Mouse (Mus musculus) forebrain, embryonic 11.5 days (tissue): ENCODE measurements around the gene Lrrc45. TPM values are rescaled to one million over a fixed set of nuclear protein-coding genes. Genes with fewer than 3 reads are reported as not detected.
"Not testable (repeated sequence)": the region's sequence is repeated elsewhere in the genome, so short reads cannot be mapped to it uniquely, and the experiment has no call there.

Experiments
- ATAC-seq: fragments of 200-750 bp; cut with Nextera tagmentation; replicated peaks from 2 replicates; pipeline ENCODE4 v1.8.0; 2017; ENCODE audit warnings: moderate TSS enrichment; ENCODE audit not compliant: low FRiP score
- DNase-seq: peaks from one replicate; pipeline ENCODE4 v3.0.0-alpha.2; 2017; ENCODE audit warnings: low spot score
- H3K27ac ChIP-seq: fragments of 300-500 bp; sonication (generic); 2 replicates; pipeline ENCODE4 v1.5.1; 2014; ENCODE audit warnings: low read depth, low read length
- H3K27me3 ChIP-seq: fragments of 300-500 bp; sonication (generic); 2 replicates; pipeline ENCODE4 v1.6.1; 2014; ENCODE audit warnings: mild to moderate bottlenecking, low read length, mixed read lengths; ENCODE audit not compliant: control insufficient read depth, insufficient read depth
- H3K36me3 ChIP-seq: fragments of 300-500 bp; sonication (generic); 2 replicates; pipeline ENCODE4 v1.6.1; 2014; ENCODE audit warnings: mild to moderate bottlenecking, low read length, moderate library complexity, mixed read lengths; ENCODE audit not compliant: control insufficient read depth, insufficient read depth
- H3K4me1 ChIP-seq: fragments of 300-500 bp; sonication (generic); replicated peaks from 2 replicates; pipeline ENCODE4 v1.6.1; 2014; ENCODE audit warnings: low read length, mixed read lengths; ENCODE audit not compliant: control insufficient read depth, insufficient read depth
- H3K4me2 ChIP-seq: fragments of 300-500 bp; sonication (generic); 2 replicates; pipeline ENCODE4 v1.6.1; 2014; ENCODE audit warnings: low read depth, mild to moderate bottlenecking, low read length, moderate library complexity, mixed read lengths; ENCODE audit not compliant: severe bottlenecking
- H3K4me3 ChIP-seq: fragments of 300-500 bp; sonication (generic); 2 replicates; pipeline ENCODE4 v1.5.1; 2014; ENCODE audit warnings: low read depth, low read length
- H3K9ac ChIP-seq: fragments of 300-500 bp; sonication (generic); 2 replicates; pipeline ENCODE4 v1.6.1; 2014; ENCODE audit warnings: low read length
- H3K9me3 ChIP-seq: fragments of 300-500 bp; sonication (generic); 2 replicates; pipeline ENCODE4 v1.6.1; 2016; ENCODE audit warnings: low read length, mixed read lengths; ENCODE audit not compliant: control insufficient read depth
- WGBS: fragments of 180-500 bp; shearing (Covaris S2); extraction: QIAGEN DNeasy Blood & Tissue Kit; methylation state at CpG from one replicate; pipeline ENCODE4 v1.1.7; 2014; 5-methylcytosine and 5-hydroxymethylcytosine counted together
- polyA plus RNA-seq: library from polyadenylated mRNA; unstranded; fragments of >200 nt; fragmentation: Nextera tagmentation; extraction: Ambion mirVana; gene quantifications from 2 replicates; pipeline ENCODE4 v1.2.1, GENCODE M21; 2014

Lrrc45 gene
- polyA plus RNA-seq = 53.3 and 54.4 TPM in 2 replicates

GRCm38 (mm10) chr11:120713580-120714518 lies at the start of gene Lrrc45, which contains the start of gene Cenpx:
TSS of gene Lrrc45 (plus strand) at chr11:120713925.
TSS of gene Cenpx (minus strand) at chr11:120713738.
- H3K4me1 ChIP-seq = peaks cover 10% of the 10 kb centered on the region
- no peaks in the 10 kb centered on the region for H3K9me3 ChIP-seq
- peak within 1 kb of the TSS; percentile 54 for H3K4me3 ChIP-seq
- ATAC-seq (peak; percentile 95), DNase-seq (peak; percentile 97)
- peak within 1 kb of the TSS; percentile 8 for H3K27ac ChIP-seq
- 3% methylated on average over 53 of the region's 53 CpGs for WGBS
- peak within 1 kb of the TSS; percentile 73 for H3K9ac ChIP-seq
- H3K4me2 ChIP-seq = peak within 1 kb of the TSS; percentile 98
- no peaks in the 10 kb centered on the region; the same call in none of the 2 replicates for H3K36me3 ChIP-seq
- H3K27me3 ChIP-seq = no peaks in the 10 kb centered on the region

GRCm38 (mm10) chr11:120665406-120665805 lies 48.3 kb upstream of the Lrrc45 start:
- no peak overlapping the region for H3K9ac ChIP-seq
- peaks cover 26% of the 10 kb centered on the region for H3K27me3 ChIP-seq
- no peak overlapping the region for H3K4me2 ChIP-seq
- whole genome bisulfite sequencing = 91% methylated on average over 3 of the region's 3 CpGs
- no peaks in the 10 kb centered on the region for H3K36me3 ChIP-seq
- no peak overlapping the region for H3K4me3 ChIP-seq
- H3K9me3 ChIP-seq = no peaks in the 10 kb centered on the region
- peaks cover 6% of the 10 kb centered on the region for H3K4me1 ChIP-seq
- ATAC-seq (no peak), DNase-seq (no peak)
- no peak overlapping the region for H3K27ac ChIP-seq

- H3K36me3 ChIP-seq = no peaks in the 10 kb centered on the region
- peaks cover 14% of the 10 kb centered on the region for H3K27me3 ChIP-seq
- H3K4me2 ChIP-seq = no peak overlapping the region
- H3K9ac ChIP-seq = no peak overlapping the region
- no peak overlapping the region for H3K4me3 ChIP-seq
- WGBS = 19% methylated on average over 3 of the region's 3 CpGs
- H3K27ac ChIP-seq = no peak overlapping the region
- no peaks in the 10 kb centered on the region for H3K4me1 ChIP-seq
- ATAC-seq = no peak
- H3K9me3 ChIP-seq = no peaks in the 10 kb centered on the region
- no peak for DNase-seq
Observed at GRCm38 (mm10) chr11:120666617-120667016, 47.1 kb upstream of the Lrrc45 start.

- WGBS = 1% methylated on average over 83 of the region's 83 CpGs
- peak; percentile 96 for ATAC-seq
- peak within 1 kb of the TSS; percentile 56 for H3K4me2 ChIP-seq
- H3K27me3 ChIP-seq = no peaks in the 10 kb centered on the region
- DNase-seq = peak; percentile 97
- peak within 1 kb of the TSS; percentile 83 for H3K9ac ChIP-seq
- no peaks in the 10 kb centered on the region for H3K9me3 ChIP-seq
- H3K4me3 ChIP-seq = peak within 1 kb of the TSS; percentile 76
- H3K27ac ChIP-seq = peak within 1 kb of the TSS; percentile 68
- H3K4me1 ChIP-seq = peaks cover 3% of the 10 kb centered on the region; the same call in 1 of the 2 replicates
- H3K36me3 ChIP-seq = no peaks in the 10 kb centered on the region
Observed at GRCm38 (mm10) chr11:120672687-120673593, 40.8 kb upstream of the Lrrc45 start, which contains the start of gene Aspscr1. TSS of gene Aspscr1 (plus strand) at chr11:120672973.

GRCm38 (mm10) chr11:120673594-120674122 lies 40.1 kb upstream of the Lrrc45 start:
- Histone ChIP-seq H3K27me3 (no peaks in the 10 kb centered on the region), H3K4me2 (peak overlapping the region; percentile 56), H3K36me3 (peaks cover 4% of the 10 kb centered on the region; the same call in 1 of the 2 replicates), H3K27ac (peak overlapping the region; percentile 25; the same call in 1 of the 2 replicates), H3K4me3 (peak overlapping the region; percentile 76), H3K9ac (peak overlapping the region; percentile 83), H3K4me1 (peaks cover 3% of the 10 kb centered on the region; the same call in 1 of the 2 replicates), H3K9me3 (no peaks in the 10 kb centered on the region)
- ATAC-seq = peak; percentile 16; the same call in 1 of the 2 replicates
- no peak for DNase-seq
- 42% methylated on average over 12 of the region's 12 CpGs for WGBS

GRCm38 (mm10) chr11:120675875-120676274 lies 37.9 kb upstream of the Lrrc45 start:
- not testable (repeated sequence) for H3K36me3 ChIP-seq, H3K4me1 ChIP-seq, H3K4me2 ChIP-seq, H3K27me3 ChIP-seq, DNase-seq, H3K4me3 ChIP-seq, H3K9me3 ChIP-seq, H3K27ac ChIP-seq, ATAC-seq, H3K9ac ChIP-seq
- 83% methylated on average over 3 of the region's 5 CpGs for WGBS

GRCm38 (mm10) chr11:120676951-120677350 lies 36.8 kb upstream of the Lrrc45 start:
- 93% methylated on average over 4 of the region's 4 CpGs for WGBS

GRCm38 (mm10) chr11:120679909-120680308 lies 33.8 kb upstream of the Lrrc45 start:
- no peak for ATAC-seq
- H3K36me3 ChIP-seq = peaks cover 7% of the 10 kb centered on the region; the same call in 1 of the 2 replicates
- no peak for DNase-seq

More at GRCm38 (mm10) chr11:120676951-120677350, 36.8 kb upstream of the Lrrc45 start:
- H3K4me3 ChIP-seq = no peak overlapping the region
- H3K36me3 ChIP-seq = peaks cover 7% of the 10 kb centered on the region; the same call in 1 of the 2 replicates
- H3K9me3 ChIP-seq = no peaks in the 10 kb centered on the region
- H3K9ac ChIP-seq = no peak overlapping the region
- no peaks in the 10 kb centered on the region for H3K27me3 ChIP-seq
- H3K4me1 ChIP-seq = peaks cover 3% of the 10 kb centered on the region; the same call in 1 of the 2 replicates
- ATAC-seq (no peak), DNase-seq (no peak)
- no peak overlapping the region for H3K27ac ChIP-seq
- H3K4me2 ChIP-seq = no peak overlapping the region

More at GRCm38 (mm10) chr11:120679909-120680308, 33.8 kb upstream of the Lrrc45 start:
- Histone ChIP-seq H3K9me3 (no peaks in the 10 kb centered on the region), H3K27ac (no peak overlapping the region), H3K4me1 (no peaks in the 10 kb centered on the region), H3K9ac (no peak overlapping the region), H3K27me3 (no peaks in the 10 kb centered on the region), H3K4me3 (no peak overlapping the region), H3K4me2 (no peak overlapping the region)
- 75% methylated on average over 3 of the region's 3 CpGs for WGBS
